Mouse (Mus musculus) ES-E14 (cell line): ENCODE measurements around the gene Nampt. TPM values are rescaled to one million over a fixed set of nuclear protein-coding genes. Genes with fewer than 3 reads are reported as not detected.
A peak's percentile ranks its signal among the peaks of the same experiment; 100 is the strongest.

ENCODE experiments used
- DNase-seq: peaks from one replicate; pipeline ENCODE4 v3.0.0-alpha.2; 2013; ENCODE audit warnings: low read depth, low spot score
- H3K27ac ChIP-seq: 2 replicates; pipeline ENCODE4 v1.5.1; 2012; ENCODE audit warnings: low read depth, mild to moderate bottlenecking, low read length, moderate library complexity, mixed read lengths; ENCODE audit not compliant: poor library complexity, insufficient read depth, severe bottlenecking
- H3K36me3 ChIP-seq: 2 replicates; pipeline ENCODE4 v1.6.1; 2012; ENCODE audit warnings: mild to moderate bottlenecking, low read length, moderate library complexity, mixed read lengths; ENCODE audit not compliant: control insufficient read depth, poor library complexity, insufficient read depth, severe bottlenecking
- H3K4me1 ChIP-seq, 2 experiments: fragments of 150-350 bp in 1 of 2; sonication (generic) in 1 of 2; 2 replicates each; pipeline ENCODE4 v1.6.1; 2012; ENCODE audit warnings: low read length in 2 of 2, mild to moderate bottlenecking in 1 of 2, mixed read lengths in 1 of 2; ENCODE audit not compliant: control insufficient read depth in 2 of 2, insufficient read depth in 2 of 2, poor library complexity in 1 of 2
- H3K4me3 ChIP-seq, 2 experiments: fragments of 150-350 bp in 1 of 2; sonication (generic) in 1 of 2; 2 replicates each; pipeline ENCODE4 v1.5.1; 2012; ENCODE audit warnings: low read length in 2 of 2, low read depth in 1 of 2, mild to moderate bottlenecking in 1 of 2, mixed read lengths in 1 of 2; ENCODE audit not compliant: insufficient read depth in 1 of 2, poor library complexity in 1 of 2, severe bottlenecking in 1 of 2
- H3K9ac ChIP-seq: 2 replicates; pipeline ENCODE4 v1.6.1; 2012; ENCODE audit warnings: low read depth, mild to moderate bottlenecking, low read length, mixed read lengths; ENCODE audit not compliant: poor library complexity, insufficient read depth, severe bottlenecking
- H3K9me3 ChIP-seq: fragments of 150-350 bp; sonication (generic); 2 replicates; pipeline ENCODE4 v1.6.1; 2012; ENCODE audit warnings: low read depth, mild to moderate bottlenecking, low read length; ENCODE audit not compliant: control insufficient read depth, insufficient read depth
- CHD2 ChIP-seq: IDR thresholded peaks from 2 replicates; pipeline ENCODE4 v1.6.1; 2014; ENCODE audit warnings: mild to moderate bottlenecking, low read depth, low read length, inconsistent platforms
- HCFC1 ChIP-seq: IDR thresholded peaks from 2 replicates; pipeline ENCODE4 v1.6.1; 2012; ENCODE audit warnings: low read length, inconsistent platforms, borderline replicate concordance; ENCODE audit not compliant: insufficient read depth
- MAFK ChIP-seq: IDR thresholded peaks from 2 replicates; pipeline ENCODE4 v1.6.1; 2014; ENCODE audit warnings: mild to moderate bottlenecking, low read depth, low read length, inconsistent platforms; ENCODE audit not compliant: insufficient read depth
- ZC3H11A ChIP-seq: IDR thresholded peaks from 2 replicates; pipeline ENCODE4 v1.6.1; 2012; ENCODE audit warnings: low read depth, mild to moderate bottlenecking, inconsistent platforms, low read length, borderline replicate concordance
- ZNF384 ChIP-seq: IDR thresholded peaks from 2 replicates; pipeline ENCODE4 v1.6.1; 2012; ENCODE audit warnings: low read depth, low read length, inconsistent platforms
- in situ Hi-C, 2 experiments: fragments of 600-800 bp; cut with MboI; formaldehyde crosslinking; loops; one replicate each; pipeline ENCODE4 v1.15.1; 2025; ENCODE audit warnings: low sequenced_read_pairs in 2 of 2, inconsistent platforms in 1 of 2; ENCODE audit not compliant: unreplicated experiment in 2 of 2
- total RNA-seq: library from RNA; depleted of rRNA; stranded (reverse); fragments of 300-350 nt; gene quantifications from 2 replicates; pipeline ENCODE4 v1.2.3, GENCODE M21; 2012

Nampt gene
- total RNA-seq, 1 experiment, result 48.9 TPM

DNA sequence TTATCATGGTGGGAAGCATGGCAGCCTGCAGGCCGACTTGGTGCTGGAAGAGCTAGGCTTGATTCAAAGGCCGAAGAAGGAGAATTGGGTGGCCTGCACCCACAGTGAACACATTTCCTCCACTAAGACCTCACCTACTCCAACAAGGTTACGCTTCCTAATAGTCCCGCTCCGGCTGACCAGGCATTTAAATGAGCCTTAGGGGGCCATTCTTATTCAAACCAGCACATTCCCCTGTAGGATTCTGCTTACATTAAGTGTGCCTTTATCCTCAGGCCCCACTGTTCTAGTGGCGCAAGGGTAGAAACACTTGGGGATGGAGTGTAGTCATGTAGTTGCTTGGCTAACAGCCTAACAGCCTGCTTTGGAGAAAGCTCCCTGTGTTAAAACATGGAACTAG, 5.2 kb downstream of the Nampt start:
- Histone ChIP-seq H3K36me3 (peaks cover 9% of the 10 kb centered on the region; the same call in 1 of the 2 replicates), H3K9ac (no peak overlapping the region), H3K4me1 (peaks cover 11 to 13% of the 10 kb centered on the region in 2 experiments; a peak in 3 of 4 replicates), H3K27ac (peak overlapping the region; percentile 79), H3K9me3 (no peaks in the 10 kb centered on the region), H3K4me3 (peak overlapping the region; percentile 4 to 34; a peak in 2 of 4 replicates)
- in situ Hi-C loops, result no loop called here
- TF ChIP-seq HCFC1 (peak; percentile 32; the same call in 1 of the 2 replicates), ZC3H11A (no peak), CHD2 (0 out of 2 replicates have a peak, but pooled peaks have one; percentile 20), MAFK (0 out of 2 replicates have a peak, but pooled peaks have one; percentile 38), ZNF384 (no peak)
- peak; percentile 71 for DNase-seq

DNA sequence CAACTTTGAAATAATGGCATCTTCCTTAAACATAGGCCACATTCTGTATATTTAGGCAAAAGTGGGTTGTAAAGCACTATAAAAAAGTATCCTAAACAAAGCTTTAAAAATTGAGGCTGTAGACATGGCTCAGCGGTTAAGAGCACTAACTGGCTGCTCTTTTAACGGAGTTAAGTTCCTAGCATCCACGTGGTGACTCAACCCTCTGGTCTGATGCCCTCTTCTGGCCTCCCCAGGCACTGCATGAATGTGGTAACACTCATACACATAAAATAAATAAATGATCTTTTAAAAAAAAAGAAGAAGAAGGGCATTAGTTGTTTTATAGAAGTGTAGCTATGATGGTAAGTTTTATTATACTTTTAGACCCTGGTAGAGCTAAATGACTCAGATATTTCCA, 7.6 kb downstream of the Nampt start:
- DNase-seq, result peak; percentile 31
- Histone ChIP-seq H3K36me3 (peaks cover 14% of the 10 kb centered on the region), H3K4me1 (peaks cover 10 to 13% of the 10 kb centered on the region in 2 experiments; a peak in 3 of 4 replicates), H3K4me3 (no peak overlapping the region), H3K9ac (no peak overlapping the region), H3K27ac (no peak overlapping the region), H3K9me3 (no peaks in the 10 kb centered on the region)
- TF ChIP-seq CHD2 (no peak), HCFC1 (no peak), ZC3H11A (no peak; the same call in 1 of the 2 replicates), ZNF384 (no peak), MAFK (no peak)
- in situ Hi-C loops, result loop anchor here in 1 of 2 experiments (25.0 kb wide), 1 partner anchor 890 kb away; no protein-coding TSS in a partner anchor

DNA sequence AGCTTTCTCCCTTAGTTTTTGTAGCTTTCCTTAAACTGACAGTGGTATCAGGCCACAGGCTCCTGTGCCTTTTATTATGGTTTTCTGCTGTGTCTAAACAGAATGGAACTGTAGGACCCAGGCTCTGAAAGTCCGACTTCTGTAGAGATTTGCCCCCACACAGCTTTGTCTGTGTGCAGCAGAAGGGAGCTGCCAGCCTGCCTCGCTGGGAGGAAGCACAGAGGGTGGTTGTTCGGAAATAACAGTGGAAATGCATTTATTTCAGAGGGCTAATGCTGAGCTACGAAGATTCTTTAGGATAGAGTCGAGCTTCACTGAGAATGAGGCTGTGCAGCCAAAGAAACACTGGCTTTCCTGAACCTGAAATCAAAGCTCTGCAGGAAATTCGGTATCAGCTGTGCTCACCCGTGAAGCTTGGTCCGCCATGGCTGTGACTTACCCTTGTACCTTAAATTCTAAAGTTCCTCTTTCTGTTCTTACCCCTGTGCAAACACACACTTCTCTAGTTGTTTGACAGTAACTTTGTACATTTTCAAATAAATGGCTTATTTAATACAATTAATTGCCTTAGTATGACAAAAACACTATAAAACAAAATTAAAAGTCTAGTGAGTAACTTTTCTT, 8.9 kb downstream of the Nampt start:
- no peak for DNase-seq
- H3K4me3 ChIP-seq, result no peak overlapping the region
- no peak overlapping the region for H3K9ac ChIP-seq
- TF ChIP-seq MAFK, result no peak
- TF ChIP-seq ZNF384, result no peak
- no peak for TF ChIP-seq CHD2
- no peak for TF ChIP-seq ZC3H11A
- no peak for TF ChIP-seq HCFC1
- no peak overlapping the region for H3K27ac ChIP-seq
- in situ Hi-C loops, result loop anchor here in 1 of 2 experiments (25.0 kb wide), 1 partner anchor 891 kb away; no protein-coding TSS in a partner anchor
- peaks cover 19% of the 10 kb centered on the region for H3K36me3 ChIP-seq
- peaks cover 10 to 15% of the 10 kb centered on the region in 2 experiments; a peak in 3 of 4 replicates for H3K4me1 ChIP-seq
- H3K9me3 ChIP-seq, result no peaks in the 10 kb centered on the region

DNA sequence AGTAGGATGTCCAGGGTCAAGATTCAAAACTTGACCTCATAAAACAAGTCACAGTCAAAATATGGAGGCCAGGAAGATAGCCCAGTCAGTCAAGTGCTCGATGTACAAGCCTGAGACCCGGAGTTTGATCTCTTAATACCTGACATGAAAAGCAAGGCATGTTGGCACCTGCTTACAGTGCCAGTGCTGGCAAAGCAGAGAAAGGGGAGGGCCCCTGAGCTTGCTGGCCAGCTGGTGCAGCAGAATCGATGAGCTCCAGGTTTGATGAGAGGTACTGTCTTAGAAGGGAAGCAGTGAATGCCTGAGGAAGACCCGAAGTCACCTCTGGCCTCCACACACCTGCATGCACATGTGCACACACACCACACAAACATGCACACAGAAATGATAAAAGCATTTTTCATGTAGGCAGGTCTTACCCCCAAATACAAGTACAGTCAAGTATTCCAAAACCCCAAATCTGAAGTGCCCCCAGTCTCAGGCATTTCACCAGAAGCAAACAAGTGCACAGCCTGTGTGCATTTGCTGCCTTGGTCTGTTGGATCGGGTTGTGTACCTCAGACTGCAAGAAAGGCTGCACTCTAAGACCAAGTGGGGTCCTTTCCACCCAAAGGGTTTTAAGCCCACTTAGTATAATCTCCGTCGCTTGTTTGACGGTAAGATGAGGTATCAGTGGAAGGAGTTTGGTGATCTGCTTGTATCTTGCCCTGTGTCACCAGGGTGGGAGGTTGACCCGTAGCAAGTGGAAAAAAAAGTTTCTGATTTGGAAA, 10.2 kb downstream of the Nampt start:
- DNase-seq, result no peak
- Histone ChIP-seq H3K27ac (no peak overlapping the region), H3K9me3 (no peaks in the 10 kb centered on the region), H3K4me3 (no peak overlapping the region), H3K9ac (no peak overlapping the region), H3K36me3 (peaks cover 21% of the 10 kb centered on the region), H3K4me1 (peaks cover 10 to 15% of the 10 kb centered on the region in 2 experiments; a peak in 3 of 4 replicates)
- no peak for TF ChIP-seq MAFK
- TF ChIP-seq ZC3H11A, result no peak
- TF ChIP-seq ZNF384, result no peak
- no peak for TF ChIP-seq HCFC1
- TF ChIP-seq CHD2, result no peak
- in situ Hi-C loops, result loop anchor here in 1 of 2 experiments (25.0 kb wide), 1 partner anchor 892 kb away; no protein-coding TSS in a partner anchor
